Mouse (Mus musculus) brain, adult 2 months (tissue): ENCODE results near the gene Sertad1.
A peak's percentile ranks its signal among the peaks of the same experiment; 100 is the strongest.
"Not testable (repeated sequence)": the region's sequence is repeated elsewhere in the genome, so short reads cannot be mapped to it uniquely, and the experiment has no call there.

ENCODE experiments used
- DNase-seq: peaks from one replicate; pipeline ENCODE4 v3.0.0; 2011; ENCODE audit warnings: low read depth, low spot score

Sertad1 gene

DNA sequence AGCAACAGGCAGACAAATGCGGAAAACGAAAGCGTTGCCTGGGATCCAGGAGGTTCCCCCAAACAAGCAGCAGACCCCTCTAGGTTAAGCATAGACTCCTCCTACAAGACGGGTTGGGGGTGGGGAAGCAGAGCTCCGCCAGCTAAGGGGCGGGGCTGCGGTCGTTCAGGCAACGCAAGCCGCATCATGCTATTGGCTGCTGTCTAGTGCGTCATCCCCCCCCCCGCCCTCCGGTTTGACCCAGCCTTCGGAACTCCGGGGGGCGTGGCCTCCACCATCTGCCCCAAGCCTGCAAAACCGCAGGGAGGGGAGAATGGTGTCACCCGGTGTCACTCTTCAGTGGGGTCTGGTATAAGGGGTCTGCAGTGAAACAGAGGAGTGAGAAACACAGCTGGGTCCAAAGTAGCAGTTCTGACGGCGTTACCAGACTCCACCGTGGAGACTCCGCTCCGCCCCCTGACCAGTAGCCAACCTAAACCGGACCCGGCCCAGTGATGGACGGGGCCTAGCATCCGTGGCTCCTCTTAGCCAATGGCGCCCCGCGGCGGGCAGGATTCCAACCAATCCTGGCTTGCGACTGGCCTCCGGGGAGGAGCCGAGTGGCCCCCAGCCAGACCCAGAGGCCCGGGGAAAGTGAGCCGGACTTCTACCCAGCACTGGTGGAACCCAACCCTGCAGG is 13.4 kb upstream of the Sertad1 start, which contains the start of gene Sertad3:
Gene Sertad3, plus strand, starts transcription at position 613 of the 679 bp plus-strand sequence.
- DNase-seq = peak; percentile 99

DNA sequence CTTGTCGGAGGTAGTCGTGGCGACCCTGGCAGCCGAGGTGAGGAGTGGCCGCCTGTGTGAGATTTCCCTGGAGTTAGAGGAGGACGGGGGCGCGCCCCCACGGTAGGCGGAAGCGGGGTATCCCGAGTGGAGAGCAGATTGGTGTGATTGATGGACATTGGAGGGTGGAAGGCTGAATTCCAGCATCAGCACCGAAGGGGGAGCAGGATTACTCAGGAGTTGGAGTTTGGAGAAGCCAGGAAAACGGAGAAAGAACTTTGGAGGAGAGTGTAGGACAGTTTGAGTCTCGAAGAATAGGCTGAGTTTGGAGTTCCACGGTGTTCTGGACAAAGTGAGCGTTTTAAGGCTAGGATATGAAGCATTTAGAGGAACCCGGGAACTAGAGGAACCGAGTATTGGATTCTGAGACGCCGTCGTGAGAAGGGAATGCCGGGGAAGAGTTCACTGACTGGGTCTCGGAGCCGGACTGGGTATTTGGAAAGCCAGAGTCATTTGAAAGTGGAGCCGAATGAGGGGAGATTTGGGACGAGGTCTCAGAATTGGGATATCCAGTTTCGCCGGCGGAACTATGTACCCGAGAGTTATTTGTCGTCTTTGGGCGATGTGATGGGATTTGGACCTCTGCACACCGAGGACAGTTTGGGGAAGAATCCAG is 12.7 kb upstream of the Sertad1 start:
- DNase-seq = no peak

DNA sequence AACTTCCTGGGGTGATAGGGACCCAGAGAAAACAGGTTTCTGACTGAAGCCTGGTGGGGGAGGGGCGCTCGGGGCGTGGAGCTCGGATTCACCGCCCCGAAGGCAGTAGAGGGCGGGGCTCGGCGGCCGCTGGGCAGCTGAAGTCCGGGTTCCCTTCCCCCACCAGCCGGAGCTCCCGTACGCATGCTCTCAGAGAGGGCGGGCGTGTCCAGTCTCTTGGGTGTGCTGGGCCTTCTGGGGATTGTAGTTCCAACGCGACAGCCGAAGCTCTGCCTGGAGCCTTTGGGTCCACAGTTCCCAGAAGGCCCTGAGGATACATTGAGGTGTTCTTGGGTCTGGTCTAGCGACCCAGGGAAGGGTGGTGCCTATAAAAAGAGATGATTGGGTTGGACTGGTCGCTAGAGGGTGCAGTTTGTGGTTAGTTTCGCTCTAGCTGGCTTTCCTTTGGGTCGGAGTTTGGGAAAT is 12.2 kb upstream of the Sertad1 start:
- peak; percentile 100 for DNase-seq

DNA sequence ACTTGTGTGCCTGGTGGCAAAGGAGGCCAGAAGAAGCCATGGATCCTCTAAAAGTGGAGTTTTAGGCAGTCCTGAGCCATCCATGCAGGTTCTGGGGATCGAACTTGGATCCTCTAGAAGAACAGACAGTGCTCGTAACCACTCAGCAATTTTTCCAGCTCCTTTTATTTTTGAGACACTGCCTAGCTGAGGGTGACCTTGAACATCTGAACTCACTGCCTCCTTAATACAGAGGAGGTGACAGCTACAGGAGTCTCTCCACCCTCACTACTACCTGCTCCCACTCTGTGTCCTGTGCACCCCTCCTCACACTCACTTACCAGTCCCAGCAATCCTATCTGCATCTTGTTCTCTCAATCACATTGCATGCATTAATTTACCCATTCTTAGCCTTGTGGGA is 11.1 kb upstream of the Sertad1 start:
- no peak for DNase-seq

DNA sequence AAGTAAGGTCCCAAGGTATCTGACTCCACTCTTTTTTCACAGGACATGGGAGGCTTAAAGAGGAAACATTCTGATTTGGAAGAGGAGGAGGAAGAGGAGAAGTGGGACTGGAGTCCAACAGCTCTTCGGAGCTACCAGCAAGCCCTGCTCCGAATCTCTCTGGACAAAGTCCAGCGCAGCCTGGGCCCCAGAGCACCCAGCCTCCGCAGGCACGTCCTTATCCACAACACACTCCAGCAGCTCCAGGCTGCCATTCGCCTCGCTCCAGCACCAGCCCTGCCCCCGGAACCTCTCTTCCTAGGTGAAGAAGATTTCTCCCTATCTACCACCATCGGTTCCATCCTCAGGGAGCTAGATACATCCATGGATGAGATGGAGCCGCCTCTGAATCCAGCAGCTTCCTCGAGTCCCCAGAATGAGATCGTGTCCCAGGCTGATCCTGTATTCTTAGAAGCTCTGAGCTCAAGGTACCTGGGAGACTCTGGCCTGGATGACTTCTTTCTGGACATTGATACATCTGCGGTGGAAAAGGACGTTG is 10.5 kb upstream of the Sertad1 start:
- DNase-seq = no peak

DNA sequence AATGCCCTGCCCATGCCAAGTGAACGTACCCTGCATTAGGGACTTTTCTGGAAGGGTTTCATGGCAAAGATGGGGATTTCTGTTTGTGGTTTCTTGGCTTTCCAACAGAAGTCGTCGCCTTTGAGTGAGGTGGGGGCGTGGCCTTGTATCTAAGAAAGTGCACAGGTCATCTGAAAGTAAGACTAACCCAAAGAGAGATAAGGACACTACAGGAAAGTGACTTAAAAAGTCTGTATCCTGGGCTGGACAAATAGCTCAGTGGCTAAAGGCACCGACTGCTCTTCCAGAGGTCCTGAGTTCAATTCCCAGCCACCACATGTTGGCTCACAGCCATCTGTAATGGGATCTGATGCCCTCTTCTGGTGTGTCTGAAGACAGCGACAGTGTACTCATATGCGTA is 8.1 kb upstream of the Sertad1 start:
- no peak for DNase-seq

DNA sequence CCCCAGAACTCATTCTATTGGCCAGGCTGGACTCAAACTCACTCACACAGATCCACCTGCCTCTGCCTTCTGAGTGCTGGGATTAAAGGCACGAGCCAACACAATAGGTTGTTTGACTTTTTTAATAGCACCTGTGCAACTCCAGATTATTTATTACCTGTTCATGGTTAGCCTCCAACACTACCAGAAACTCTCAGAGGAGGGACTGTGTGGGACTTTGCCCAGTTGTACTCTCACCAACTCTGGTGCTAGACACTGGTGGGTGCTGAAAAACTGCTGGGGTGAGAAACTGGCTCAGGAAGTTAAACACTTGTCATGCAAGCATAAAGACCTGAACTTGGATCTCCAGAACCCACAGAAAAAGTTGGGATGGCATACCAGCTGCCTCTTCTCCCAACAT is 7.0 kb upstream of the Sertad1 start:
- DNase-seq = no peak

DNA sequence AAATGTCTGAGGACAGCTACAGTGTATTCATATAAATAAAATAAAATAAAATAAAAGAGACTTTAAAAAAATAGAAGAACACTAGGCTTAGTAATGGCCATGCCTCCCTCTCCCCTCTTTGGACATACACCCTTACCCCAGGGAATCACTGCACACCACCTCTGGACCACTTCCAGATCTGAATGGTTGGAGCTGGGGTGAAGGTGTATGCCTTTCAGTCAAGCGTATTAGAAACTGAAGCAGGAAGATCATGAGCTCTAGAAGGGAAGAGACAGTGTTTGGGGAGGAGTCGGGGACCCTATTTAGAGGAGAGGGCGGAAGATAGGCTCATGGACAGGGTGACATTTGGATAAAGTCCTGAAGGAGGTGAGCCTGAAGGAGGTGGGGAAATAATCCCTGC is 6.2 kb upstream of the Sertad1 start:
- no peak for DNase-seq

DNA sequence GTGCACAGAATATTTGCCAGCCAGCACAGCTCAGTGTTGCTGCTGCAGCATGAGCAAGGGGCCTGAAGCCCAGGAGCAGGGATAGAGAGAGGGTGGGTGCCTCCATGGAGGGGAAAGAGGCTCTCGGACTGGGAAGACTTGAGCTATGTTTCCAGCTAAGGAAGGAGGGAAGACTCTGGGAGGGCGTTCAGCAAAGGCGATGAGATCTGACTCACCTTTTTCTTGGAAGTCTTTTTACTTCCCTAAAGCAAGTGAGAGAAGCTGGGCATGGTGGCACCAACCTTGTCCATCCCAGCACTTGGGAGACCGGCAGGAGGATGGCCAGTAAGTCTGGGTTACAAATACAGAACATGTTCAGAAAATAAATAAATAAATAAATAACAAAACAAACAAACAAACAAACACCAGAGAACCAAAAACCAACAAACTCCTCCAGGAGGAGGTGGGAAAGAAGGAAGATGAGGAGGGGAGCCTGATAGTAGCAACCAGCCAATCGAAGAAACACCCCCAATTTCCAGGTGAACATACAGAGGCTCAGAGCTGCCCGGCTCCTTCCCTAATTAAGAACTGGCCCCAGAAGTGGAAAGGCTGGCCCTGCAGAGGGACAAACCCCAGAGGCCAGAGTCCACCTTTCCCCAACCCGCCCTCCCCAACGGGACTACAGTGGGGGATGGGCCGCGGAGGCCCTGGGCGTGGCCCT is 5.6 kb upstream of the Sertad1 start:
- peak; percentile 42 for DNase-seq

DNA sequence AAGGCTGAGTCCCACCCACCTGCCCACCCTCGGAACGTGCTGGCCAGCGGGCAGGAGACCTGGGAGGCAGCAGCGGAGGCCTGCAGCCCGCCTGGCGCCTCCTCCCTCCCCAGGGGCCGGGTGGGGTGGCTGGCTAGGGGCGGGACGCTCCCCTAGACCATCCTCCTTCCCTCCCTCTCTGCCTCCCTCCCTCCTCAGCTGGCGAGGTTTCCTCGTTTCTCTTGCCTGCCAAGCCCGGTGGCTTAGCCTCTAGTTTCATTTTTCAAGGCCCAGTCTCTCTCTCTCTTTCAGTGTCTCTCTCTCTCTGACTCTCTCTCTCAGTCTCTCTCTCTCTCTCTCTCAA is 5.1 kb upstream of the Sertad1 start:
- peak; percentile 91 for DNase-seq

DNA sequence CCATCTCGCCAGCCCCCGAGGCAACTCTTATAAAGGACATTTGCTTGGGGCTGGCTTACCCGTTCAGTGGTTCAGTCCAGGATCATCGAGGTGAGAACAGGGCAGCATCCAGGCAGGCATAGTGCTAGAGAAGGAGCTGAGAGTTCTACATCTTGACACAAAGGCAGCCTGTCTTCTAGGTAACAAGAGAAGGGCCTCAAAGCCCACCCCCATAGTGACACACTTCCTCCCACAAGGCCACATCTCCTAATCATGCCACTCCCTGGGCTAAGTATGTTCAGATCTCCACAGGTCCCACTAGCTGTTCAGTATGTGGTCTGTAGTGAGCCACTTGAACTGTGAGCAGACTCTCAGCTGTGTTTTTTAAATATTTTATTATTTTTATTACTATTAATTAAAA is 2.9 kb upstream of the Sertad1 start:
- DNase-seq = no peak

DNA sequence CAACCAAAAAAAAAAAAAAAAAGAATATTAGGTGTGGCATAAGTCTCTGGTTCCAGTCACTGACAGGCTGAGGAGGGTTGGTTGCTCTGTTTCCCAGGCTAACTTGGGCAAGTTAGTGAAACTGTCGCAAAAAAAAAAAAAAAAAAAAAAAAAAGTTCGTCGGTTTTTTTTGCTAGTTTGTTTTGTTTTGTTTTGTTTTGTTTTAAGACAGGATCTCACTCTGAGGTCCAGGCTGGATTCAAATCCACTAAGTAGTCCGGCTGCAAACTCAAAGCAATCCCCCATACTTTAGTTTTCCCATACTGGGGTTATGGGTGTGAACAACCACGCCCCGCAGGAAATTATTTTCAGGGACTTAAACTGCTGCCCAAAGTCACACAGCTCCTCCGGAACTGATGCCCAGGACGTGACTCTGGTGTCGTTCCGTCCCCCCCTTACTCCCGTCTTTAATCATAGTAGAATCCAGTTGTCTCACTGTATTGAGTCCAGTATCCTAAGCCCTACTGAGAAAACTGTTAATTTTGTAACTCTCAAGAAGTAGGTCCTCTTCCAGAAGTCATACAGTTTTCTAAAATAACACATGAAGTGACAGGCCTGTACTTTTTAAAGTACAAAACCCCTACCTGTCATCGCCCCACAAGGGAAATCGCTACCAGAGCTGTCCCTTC is 474 bp upstream of the Sertad1 start:
- DNase-seq = no peak

DNA sequence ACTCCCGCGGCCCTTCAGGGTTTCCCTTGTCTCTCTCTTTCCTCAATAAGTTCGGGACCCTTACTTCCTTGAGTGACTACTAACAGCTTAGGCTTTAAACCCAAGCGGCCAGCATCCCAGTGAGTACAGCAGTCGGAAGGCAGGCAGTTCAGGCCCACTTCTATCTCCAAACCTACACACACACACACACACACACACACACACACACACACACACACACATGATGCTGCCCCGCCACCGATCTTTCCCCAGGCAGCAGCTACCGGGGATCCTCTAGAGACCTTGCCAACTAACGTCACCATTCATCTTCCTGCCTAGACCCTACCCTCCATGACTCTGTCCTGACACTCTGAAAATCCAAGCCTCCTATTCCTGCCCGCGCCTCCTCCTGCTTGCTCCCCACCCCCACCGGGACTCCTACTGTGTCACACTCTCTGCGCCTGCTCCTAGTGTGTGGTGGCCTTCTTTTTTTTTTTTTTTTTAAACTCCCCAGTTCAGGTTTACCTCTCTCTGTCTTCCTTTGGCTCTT is 1.1 kb downstream of the Sertad1 start:
- peak; percentile 77 for DNase-seq

DNA sequence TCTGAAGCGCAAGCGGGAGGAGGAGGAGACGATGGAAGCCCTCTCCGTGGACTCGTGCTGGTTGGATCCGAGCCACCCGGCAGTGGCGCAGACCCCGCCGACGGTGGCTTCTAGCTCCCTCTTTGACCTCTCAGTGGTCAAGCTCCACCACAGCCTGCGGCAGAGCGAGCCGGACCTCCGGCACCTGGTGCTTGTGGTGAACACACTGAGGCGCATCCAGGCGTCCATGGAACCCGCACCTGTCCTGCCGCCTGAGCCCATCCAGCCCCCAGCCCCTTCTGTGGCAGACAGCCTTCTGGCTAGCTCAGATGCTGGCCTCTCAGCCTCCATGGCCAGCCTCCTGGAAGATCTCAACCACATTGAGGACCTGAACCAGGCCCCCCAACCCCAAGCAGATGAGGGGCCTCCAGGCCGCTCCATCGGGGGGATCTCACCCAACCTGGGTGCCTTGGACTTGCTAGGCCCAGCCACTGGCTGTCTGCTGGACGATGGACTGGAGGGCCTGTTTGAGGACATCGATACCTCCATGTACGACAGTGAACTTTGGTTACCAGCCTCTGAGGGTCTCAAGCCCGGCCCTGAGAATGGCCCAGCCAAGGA is 2.7 kb downstream of the Sertad1 start:
- DNase-seq = no peak

DNA sequence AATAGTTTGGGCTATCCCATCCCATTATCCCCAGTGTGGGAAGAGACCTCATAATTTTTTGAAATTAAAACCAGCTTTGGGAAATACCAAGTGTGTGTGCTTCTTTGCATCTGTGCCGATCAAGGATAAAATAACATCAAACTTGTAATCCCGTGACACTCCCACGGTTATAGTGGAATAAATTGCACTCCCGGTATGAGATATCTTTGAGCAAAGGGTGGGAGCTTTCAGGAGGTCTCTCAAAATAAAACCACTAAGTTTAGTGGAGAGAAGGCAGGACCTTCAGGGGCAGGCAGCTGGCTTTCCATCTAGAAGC is 3.5 kb downstream of the Sertad1 start:
- DNase-seq = no peak

DNA sequence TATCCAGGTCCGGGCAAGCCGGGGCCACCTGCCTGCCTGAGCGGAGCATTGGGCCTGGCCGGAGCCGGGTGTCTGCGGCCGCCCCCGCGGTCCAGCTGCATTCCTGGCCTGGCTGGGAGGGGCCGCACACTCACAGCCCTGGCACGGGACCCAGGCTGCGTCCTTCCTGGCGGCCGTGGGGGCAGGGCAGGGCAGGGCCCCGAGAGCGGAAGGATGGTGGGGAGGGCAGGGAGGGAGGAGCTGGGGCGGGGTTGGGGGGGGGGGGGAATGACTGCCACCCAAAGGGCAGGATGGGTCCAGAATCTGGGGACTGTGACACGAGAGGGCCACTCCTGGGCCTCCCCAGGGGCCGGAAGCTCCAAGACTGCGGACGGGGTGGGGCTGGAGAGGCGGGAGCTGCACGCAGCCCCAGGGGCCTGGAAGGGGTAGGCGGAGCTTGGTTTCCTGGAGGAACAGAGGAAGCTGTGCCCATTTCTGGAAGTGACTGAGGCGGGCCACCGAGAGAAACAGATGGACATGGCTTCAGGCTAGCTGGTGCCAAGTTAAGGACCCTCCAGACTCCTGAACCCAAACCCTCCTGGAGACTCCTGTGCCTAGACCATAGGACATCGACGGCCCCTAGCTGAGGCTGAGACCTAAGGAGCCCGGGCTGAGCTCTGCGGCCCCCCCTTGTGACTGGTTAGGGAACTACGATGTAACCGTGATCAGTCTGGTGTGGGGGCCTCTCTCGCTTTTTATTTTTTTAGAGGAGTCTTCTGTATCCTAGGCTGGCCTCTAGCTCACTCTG is 4.0 kb downstream of the Sertad1 start:
- peak; percentile 93 for DNase-seq

DNA sequence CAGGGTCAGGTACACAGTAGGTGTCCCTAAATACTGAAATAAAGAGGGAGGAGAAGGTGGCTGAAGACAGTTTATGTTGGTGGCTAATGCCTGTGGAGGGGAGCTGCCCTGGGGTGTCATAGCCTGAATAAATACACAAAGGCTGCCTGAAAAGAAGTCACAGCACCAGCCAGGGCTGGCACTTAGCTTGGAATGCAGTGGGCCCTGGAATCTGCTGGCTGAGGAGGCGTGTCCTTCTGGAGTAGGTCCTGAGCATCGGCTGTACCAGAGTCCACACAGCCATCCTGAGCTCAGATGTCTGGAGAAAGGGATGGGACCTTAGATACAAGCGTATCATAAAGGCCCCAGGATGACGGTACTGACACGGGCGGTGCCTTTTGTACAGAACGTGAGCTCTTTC is 5.1 kb downstream of the Sertad1 start:
- no peak for DNase-seq

DNA sequence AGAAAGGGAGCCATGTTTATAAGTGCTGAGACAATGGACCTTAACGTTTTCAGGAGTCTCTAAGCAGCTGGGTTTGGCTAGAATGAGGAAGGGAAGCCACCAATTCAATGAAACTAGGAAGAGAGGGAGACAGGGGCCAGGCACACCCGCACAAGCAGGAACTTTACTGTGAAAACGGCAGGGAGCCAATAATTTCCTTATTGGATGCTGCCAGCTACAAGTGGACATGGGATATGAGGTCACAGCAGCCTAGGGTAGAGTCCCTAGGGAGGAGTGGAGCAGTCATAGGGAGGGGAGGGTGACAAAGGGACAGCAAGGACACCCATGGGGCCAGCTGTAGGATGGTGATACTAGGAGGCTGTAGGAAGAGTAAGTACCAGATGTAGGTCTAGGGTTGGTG is 6.3 kb downstream of the Sertad1 start:
- no peak for DNase-seq

DNA sequence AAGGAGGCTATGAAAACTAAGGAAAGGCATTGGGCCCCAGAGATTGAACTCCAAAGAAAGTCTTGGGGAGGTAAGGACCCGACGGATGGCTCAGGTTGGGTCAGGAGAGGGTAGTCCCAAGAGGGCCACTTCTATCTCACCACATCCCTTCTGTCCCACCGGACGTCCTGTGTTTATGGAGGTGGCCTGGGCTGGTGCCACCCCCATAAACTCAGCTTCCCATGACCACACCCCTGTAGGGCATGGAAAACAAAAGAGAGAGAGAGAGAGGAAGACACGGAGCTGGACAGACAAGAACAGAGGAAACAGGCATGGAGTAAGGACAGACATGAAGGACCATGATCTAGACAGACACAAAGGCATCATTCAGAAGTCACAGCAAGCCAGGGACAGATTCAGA is 6.7 kb downstream of the Sertad1 start:
- no peak for DNase-seq

DNA sequence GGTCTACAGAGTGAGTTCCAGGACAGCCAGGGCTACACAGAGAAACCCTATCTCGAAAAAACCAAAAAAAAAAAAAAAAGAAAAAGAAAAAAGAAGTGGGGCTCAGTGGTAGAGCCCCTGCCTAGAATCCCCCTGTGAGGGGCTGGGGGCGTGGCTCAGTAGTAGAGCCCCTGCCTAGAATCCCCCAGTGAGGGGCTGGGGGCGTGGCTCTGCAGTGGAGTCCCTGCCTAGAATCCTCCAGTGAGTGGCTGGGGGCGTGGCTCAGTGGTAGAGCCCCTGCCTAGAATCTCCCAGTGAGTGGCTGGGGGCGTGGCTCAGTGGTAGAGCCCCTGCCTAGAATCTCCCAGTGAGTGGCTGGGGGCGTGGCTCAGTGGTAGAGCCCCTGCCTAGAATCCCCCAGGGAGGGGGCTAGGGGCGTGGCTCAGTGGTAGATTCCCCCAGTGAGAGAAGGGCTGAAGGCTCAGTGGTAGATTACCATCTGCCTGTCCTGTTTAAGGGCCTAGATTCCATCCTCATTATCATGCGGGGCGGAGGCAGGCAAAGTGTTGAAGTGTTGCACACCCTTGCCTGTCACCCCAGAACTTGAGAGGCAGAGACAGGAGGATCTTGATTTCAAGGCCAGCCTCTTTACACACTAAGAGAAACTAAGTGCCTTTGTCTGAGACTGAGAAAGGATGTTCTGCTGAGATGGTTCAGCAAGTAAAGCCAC is 8.1 kb downstream of the Sertad1 start:
- DNase-seq = not testable (repeated sequence)
